Mouse (Mus musculus): ENCODE results near the gene Lce1f.

- TF ChIP-seq GATA1 (IDR thresholded peaks at IDR 0.05; ENCODE audit: low read length), result no peak
- TF ChIP-seq TAL1 (IDR thresholded peaks at IDR 0.05; ENCODE audit: low read length), result no peak
Observed at GRCm38 (mm10) chr3:92694613-92695012, 25.5 kb downstream of the Lce1f start.
